Mouse (Mus musculus) liver, embryonic 14.5 days (tissue): ENCODE measurements around the gene Ppp1r37.

Experiments
- CTCF ChIP-seq: IDR thresholded peaks from 2 replicates; pipeline ENCODE4 v1.5.1; 2016; ENCODE audit warnings: antibody characterized with exemption, low read depth, control low read depth
- EP300 ChIP-seq: IDR thresholded peaks from 2 replicates; pipeline ENCODE4 v1.6.1; 2016; ENCODE audit warnings: antibody characterized with exemption, low read depth

DNA sequence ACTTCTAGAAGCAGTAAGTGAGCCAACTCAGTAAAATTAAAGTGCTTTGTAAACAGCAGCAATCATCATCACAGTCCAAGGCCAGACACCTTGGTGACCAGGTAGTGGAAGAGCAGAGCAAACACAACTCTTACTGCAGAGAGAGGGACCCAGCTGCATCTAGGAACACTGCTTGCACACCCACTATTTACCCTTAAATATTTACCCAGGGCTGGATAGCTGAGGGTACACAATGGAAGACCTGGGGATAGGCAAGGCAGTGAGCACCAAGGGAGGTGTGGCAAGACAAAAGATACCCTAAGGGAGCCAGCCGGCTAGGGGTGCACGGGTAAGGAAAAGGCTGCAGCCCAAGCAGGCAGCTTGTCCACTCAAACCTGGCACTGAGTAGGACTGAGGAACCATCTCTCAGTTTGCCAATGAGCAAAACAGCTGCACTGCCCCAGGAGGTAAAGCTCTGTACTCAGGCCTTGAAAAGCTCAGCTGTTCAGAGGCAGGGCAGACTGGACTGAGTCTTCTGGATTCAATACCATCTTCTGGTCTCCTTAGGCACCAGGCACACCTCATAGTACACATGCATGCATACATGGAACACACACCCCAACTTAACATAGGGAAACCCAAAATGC lies 15.4 kb downstream of the Ppp1r37 start:
- TF ChIP-seq CTCF (no peak), EP300 (no peak)
